Mouse (Mus musculus): ENCODE results near the gene Zyg11b.

GRCm38 (mm10) chr4:108300670-108301373, at the start of gene Zyg11b:
- TF ChIP-seq CTCF (IDR thresholded peaks at IDR 0.05; ENCODE audit: insufficient read depth, low read length) (no peak), POLR2A (IDR thresholded peaks at IDR 0.05; ENCODE audit: borderline replicate concordance, extremely low read depth, low read depth, low read length) (peak; percentile 52; the same call in 1 of the 2 replicates)

Measured in lung, adult 2 months (tissue).